Mouse (Mus musculus): ENCODE measurements at regions not wholly inside any gene's neighbourhood (a gene's known extent, or its start where the extent isn't known, plus 50 kb on each side); places are given as distances from the start of the nearest gene placed in this dataset.

DNA sequence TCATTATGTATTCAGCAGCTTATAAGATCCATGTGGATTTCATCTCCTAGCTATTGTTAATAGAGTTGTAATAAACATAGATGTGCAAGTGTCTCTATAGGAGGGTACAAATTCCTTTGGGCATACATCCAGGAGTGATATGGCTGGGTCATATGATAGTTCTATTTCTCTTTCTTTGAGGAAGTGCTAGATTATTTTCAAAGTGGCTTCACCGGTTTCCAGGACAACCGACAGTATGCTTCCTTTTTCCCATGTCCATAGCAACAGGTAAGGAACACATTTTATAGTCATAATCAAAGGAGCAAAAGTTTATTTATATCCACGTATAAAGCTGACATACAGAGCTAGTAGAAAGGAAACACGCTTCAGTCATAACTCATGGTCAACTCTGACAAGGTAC, 710.2 kb upstream of the Tenm4 start:
- DNase-seq = no peak

DNA sequence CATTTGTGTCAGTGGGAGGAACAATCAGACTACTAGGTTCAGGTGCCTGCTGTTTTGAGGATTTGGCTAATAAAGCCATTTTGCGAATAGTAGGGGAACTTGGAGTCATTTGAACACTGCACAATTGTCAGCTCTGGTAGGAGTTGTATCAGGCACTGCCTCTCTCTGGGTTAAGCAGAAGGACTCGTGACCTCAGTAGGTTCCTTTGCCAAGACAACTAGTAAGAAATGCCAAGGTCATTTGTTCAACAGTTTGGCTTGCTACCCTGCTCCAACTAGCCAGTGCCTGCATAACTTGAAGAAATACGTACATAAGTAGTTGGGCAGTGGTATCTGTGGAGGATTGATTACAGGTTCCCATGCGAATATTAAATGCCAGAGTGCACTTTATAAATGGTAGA, 705.5 kb upstream of the Tenm4 start:
- DNase-seq = peak; percentile 39 to 47

DNA sequence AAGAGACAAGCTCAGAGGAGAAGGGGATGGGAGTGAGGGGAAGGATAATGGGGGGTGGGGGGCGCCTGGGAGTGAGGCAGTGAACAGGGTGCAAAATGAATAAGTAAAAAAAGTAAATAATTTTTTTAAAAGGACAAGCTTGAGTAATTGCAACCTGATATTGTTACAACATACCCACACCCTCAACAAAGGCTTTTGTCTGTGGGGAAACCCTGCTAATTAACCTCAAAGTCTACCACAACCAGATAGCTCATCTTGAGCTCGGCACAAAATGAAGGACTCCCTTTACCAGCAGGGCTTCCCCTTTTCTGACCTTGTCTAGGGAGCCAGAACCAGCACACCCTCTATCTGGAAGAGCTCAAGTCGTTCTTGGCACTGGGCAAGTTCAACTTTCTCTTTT, 704.0 kb upstream of the Tenm4 start:
- no peak for DNase-seq

DNA sequence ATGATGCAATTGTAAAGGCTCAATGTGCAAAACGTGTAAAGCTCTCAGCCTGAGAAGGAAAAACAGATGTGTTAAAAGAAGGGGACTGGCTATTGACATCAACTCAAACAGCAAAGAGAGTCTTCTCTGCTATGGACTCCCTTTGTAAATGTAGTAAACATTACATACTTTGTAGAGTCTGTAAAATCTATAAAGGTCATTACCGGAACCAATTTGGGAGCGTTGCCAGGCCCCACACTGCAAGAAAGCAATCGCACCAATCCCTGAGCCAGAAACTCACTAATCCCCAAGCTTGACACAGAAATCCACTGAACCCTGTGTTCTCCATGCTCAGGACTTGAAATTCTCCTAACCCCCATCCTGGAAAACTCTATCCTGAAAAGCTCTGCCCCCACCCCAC, 697.2 kb upstream of the Tenm4 start:
- no peak for DNase-seq

DNA sequence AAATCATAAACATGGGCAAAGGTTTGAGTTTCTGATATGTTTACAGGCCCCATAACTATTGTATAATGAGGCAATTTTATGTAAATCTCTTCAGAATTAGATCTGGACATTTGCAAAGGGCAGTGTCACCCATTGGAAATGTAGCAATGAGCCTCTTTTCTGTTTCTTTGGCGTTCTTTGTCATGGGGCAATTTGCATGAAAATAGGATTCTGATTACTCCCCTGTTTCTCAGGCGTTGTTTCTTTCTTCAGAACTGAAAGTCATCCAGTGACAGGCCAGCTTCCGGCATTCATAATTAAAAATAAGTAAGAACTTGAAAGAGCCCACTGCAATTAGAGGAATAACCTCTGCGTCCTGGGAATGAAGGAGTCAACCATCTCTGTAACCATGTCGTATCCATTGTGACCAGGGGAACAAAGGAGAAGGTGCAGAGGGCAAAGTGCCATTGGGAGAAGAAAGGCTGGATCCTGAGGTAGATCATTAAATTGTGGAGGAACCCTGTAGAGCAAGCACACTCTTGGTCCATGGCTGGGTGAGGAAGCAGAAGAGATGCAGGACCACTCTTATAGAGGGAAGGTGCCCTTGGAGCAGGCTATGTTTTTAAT, 690.8 kb upstream of the Tenm4 start:
- no peak for DNase-seq

DNA sequence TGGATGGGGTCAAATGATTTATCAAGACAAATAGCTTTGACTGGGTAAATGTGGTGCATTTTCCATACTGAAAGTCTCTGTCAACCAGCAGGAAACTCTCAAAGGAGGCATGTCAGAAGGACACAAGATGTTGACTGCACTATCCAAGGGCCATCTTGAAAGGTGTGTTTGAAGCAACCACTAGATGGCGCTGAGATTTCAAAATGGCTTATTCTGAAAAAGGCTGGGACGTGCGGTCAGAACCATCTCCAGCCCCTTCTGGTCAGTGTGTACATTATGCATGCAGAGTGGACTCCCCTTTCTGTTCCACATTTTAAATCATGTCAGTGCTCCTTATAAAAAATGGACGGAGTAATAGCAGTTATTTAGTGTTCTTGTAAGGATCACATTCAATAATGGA, 681.4 kb upstream of the Tenm4 start:
- peak; percentile 19 to 24 for DNase-seq

DNA sequence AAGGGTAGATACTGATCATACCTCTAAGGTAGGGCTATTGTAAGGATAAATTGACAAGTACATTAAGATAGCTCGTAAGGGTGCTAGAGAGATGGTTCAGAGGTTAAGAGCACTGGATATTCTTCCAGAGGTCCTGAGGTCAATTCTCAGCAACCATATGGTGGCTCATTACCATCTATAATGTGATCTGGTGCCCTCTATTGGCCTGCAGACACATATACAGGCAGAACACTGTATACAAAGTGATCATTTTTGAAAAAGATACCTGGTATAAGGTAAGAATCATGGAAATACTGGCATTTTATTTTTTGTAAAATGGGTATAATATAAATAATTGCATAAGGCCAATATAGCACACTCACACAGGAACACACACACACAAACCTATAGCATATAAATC, 676.3 kb upstream of the Tenm4 start:
- DNase-seq = no peak

DNA sequence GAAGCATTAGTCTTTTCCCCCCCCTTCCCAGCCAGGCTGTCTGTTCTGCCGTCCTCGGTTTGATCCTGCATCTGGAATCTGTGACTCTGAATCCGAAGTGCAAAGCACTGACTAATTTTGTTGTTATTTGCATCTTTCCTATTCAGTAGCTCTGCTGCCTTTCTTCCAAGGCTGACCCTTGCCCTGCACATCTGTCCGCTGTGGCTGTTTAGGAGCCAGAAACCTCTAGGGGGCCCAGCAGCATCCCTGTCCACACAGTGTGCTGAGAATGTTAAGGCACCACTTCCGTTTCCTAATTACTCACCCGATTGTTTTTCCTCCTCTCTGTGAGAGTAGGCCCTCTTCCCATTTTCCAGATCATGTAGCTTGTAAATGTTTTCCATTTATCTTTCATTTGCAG, 668.1 kb upstream of the Tenm4 start:
- DNase-seq = no peak

DNA sequence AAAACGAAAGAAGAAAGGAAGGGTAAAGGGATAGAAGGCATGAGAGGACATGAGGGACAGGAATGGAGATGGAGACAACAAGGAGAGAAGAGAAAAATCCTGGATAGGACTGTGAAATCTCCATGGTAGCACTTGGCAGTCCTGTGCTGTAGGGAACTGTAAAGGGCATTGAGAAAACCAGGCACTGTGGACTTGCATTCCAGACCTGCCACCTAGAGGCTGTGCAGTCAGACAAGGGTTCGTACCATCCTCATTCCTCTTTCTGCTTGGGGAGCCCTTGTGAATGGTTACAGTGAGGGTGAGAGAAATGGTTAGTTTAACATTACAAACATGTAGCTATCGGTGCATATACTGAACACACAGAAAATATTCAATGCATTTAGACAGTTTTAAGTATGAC, 623.8 kb upstream of the Tenm4 start:
- DNase-seq = no peak

DNA sequence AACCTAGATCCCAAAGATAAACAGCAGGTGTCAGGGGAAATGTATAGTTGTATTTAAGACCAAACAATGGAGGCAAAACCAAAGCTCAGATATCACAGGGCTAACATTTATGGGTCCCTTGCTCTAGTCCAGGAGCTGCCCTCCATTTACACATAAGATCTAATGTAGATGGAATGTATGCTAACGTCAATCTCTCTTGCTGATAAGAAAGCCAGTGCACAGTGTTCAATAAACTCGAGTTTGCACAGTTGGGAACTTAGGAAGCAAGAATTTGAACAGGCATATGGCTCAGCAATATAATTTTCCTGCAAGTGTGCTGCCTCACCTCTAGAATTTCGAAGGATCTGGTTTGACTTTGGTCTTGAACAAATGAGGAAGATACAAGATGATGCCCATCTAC, 620.9 kb upstream of the Tenm4 start:
- DNase-seq = no peak

DNA sequence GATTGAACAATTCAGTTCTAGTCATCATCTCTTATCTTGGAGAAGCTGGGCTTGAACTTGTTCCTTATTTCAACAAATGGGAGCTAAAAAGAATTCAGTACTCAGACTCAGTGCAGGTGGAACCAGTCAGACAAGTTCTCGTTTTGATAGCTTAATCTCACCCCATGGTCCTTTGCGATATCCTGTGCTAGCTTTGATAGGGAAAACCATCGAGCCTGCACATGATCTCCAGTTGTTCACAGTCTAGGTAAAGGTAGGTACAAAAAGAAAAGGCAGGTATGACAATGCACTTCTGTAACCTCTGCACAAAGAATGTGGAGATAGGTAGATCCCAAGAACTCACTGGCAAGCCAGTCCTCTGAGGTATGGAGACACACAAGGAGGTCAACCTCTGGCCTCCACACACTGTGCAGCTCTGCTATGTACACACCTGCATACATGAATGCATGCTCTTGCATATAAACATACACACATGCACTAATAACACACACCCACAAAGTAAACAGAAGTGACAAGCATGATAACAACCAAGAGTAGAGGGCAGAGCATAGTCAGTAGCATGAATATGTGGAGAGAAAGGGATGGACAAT, 619.2 kb upstream of the Tenm4 start:
- DNase-seq = no peak

DNA sequence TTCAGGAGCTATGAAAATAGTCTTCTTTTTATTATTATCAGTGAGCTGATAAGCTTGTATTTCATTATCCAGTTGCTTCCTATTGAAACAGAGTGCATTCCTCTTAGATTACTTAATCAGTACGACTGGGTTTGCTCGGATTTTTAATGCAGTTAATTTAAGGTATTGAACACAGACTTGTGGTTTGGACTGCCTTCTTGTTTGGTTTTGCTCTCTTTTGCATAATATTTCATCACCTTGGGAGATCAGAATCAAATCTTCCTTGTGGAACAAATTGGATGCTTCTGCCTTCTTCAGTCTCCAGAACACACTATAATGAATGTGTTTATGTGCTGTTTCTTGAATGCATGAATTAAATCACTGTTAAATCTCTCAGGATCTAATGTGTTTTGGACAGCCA, 612.5 kb upstream of the Tenm4 start:
- DNase-seq = no peak

DNA sequence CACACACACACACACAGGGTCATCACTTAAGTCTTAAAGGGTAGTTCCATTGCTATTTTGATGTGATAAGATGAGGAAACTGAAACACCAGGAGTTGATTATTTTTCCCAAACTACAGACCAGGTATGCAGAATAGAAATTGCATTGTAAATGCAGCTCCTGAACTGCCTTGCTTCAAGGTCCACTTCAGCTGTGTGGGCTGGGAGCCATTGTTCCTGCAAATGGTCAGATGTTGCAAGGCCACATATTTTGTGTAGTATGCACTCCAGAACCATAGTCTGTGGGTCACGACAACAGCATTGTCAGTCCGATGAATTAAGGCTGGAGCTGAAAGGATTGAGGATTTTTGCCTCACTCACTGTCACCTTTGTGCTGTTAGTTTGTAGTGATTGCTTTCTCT, 592.4 kb upstream of the Tenm4 start:
- no peak for DNase-seq

DNA sequence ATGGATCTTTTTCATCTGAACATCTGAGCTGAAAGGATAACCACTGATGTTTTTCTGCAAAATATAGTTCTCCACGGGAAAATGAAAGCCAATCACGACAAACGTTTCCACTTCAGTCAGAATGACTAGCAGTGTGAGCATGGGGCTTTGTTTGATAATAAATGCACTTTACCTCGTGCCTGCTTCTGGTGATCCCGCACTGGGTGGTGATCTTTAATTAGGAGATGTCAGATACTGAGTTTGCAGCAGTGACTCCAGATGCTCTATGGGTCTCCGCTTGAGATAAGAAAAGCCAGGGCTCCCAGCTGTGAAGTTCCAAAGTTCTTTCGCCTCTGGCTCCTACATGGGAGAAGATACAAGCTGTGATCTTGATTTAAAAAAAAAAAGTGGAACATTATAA, 589.7 kb upstream of the Tenm4 start:
- no peak for DNase-seq

DNA sequence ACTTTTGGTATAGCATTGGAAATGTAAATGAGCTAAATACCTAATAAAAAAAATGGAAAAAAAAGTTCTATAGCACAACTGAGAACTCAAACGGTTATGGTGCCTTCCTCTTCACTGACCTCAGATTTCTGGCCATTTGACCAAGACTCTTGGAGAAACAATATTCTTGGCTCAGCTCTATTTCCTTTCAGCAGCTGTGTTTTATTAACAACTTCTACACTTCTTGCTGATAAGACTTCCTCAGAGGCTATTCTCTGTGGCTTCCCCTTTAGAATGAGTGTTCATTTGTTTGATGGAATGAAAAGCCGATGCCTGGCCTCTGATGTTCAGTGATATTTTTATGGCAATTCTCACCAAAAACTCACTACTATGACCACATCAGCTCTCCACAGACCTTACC, 572.7 kb upstream of the Tenm4 start:
- DNase-seq = no peak

DNA sequence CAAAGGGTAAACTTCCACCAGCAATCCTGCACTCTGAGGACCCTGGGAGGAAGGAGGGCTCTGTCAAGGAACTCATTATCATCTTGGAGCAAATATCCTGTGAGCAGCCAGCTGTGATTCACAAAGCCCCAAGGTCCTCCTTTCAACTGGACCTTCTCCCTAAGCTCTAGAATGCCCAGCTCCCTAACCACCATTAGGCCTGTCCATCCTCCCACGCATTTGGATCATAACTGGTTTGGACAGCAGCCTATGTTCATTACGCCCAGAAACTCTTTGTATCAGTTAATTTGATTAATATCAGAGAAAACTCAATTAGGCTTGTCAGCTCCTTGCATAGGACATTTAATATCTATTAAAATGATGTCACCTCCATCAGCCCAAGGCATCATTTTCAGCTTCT, 557.3 kb upstream of the Tenm4 start:
- no peak for DNase-seq

DNA sequence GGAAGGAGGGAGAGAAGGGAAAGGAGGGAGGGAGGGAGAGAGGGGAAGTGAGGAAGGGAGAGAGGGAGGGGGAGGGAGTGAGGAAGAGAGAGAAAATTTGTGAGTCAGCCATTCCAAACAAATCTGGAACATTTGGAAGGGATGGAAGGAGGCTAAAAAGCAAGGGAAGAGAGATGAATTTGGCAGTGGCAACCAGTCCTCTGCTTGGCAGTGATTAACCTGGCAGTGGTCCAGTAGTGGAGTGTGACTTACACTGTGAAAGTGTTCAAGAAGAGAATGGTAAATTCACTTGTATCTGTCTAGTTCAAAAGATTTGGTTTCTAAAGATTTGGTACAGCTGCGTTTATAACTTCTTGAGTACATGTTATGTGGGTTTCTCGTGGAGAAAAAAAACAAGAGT, 553.7 kb upstream of the Tenm4 start:
- peak; percentile 13 to 20 for DNase-seq

DNA sequence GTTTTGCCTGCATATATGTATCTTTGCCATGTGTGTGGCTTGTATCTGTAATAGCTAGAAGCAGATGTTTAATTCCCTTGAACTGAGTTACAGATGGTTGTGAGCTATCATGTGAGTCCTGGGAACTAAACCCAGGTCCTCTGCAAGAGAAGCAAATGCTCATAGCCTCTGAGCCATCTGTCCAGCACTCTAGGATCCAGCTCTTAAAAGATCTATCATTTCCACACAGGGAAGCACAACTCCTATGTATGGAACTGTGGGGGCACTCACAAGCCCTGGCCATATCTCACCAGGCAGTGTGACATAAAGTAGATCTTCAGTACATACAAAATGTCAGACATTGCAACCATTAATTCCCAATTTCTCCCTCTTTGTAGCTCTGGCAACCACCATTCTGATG, 552.9 kb upstream of the Tenm4 start:
- no peak for DNase-seq

DNA sequence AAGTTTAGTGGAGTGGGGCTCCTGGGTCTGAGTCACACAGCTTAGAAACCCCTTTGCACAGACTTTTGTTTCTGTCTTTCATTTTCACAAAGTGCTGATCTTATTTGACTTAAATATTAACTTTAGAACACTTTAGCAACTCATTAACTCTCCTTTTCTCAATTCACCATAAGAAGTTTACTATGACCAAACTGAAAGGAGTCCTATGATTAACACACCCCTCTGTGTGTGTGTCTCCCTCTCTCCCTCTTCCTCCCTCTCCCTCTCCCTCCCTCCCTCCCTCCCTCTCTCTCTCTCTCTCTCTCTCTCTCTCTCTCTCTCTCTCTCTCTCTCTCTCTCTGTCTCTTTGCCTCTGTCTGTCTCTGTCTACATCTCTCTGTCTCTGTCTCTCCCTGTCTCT, 551.0 kb upstream of the Tenm4 start:
- DNase-seq = no peak

DNA sequence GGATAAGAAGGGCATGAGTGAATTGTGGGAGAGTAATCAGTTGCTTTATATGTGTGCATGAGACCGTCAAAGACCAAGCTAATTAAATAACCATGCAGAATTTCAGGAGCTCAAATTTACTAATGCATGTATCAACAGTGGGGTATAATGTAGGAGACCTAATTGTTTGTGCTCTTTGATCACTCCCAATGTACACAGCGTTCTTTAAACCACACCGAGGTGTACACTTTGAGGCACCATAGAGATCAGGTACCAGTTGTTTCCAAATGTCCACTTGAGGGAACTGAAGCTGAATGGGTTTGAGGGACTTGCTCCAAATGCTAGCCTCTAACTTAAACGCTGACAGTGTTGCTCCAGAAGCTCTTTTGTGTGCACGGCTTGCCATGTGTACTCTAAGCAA, 530.4 kb upstream of the Tenm4 start:
- no peak for DNase-seq

DNA sequence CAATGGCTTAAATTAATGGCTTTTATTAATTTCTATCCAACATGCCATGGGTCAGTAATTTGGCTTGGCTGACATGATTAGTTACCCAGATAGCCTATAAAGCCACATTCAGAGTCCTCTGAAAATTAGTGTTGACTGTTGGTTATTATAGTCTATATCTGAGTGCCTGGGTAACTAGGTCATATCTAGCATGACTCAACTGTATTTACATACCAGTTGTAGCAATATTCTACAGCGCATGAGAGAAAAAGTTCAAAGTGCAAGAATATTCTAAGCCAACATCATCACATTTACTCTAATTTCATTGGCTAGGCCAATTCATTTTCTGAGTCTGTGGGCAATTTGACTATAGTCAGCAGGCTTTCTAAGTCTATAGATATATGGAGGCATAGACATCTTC, 496.7 kb upstream of the Tenm4 start:
- DNase-seq = no peak

DNA sequence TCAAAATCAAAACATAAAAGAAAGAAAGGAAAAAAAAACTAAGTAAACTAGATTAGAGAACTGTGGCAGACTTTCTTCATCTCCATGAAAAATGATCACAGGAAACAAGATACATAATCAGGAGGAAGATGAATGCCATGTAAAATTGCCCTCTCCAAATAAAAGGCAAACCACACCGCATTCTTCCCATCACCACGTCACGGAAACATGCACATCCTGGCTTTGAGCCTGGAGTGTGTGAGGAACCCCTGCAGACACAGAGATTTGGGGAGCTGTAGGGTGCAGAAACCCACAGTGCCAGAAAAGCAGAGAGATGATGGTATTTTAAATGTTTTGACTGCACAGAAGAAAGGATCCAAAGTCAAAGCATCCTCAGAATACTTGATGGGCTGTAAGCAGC, 488.5 kb upstream of the Tenm4 start:
- no peak for DNase-seq

DNA sequence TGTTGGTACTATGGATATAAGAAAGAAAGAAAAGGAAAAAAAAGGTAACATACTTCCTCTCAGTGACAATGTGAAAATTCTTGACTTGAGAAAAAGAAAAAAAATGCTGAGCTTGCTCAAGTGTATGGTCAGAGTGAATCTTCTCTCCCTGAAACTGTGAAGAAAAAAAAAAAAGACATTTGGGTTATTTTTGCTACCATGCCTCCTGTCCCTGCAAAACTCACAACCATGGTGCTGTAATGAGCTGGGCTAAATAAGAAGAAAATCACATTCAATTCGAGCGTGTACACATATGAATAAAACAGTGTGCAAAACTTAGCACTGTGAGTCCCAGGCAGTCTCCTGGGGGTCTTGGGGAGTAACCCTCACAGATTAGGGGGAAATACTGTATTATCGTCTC, 483.3 kb upstream of the Tenm4 start:
- no peak for DNase-seq

DNA sequence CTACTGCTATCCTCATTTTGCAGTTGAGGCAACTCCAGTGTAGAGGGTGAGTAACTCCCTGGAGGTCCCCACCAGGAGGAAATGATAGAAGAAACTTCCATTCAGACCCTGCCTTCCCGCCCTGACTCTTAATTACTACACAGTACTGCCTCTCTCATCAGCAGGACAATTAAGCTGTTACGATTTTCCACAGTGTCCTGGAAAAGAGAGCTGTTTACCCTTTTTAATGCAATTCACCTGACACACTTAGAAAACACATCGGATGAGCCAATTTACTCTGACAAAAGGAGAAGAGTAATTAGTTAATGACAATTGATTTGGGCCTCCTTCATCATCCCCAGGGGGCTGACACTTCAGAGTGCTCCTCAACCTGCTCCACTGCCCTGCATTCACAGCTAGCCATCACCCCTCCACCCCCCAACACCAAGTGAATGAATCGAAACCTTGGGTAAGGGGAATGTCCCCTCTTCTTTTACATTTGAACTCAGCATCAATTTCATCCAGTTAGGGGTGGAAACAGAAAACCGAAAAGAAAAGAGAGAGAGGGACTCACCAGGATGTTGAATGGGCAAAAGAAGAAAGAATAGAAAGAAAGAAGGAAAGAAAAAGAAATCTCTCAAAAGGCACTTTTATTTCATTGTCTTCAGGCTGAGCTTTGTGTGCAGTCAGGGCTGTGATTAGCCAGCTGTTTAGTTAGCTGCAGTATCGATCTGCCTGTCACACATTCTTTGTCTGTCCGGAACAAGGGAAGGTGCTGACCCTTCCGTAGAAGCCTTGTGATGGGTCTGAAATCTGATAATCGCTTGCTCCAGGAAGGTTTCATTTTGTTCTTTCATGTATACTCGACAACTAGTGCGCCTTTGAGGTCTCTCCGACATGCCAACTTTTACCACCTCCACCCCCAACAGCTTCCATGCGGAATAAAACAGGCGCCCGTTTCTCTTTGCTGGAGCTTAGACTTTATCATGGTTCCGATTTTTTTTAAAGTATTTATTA, 482.6 kb upstream of the Tenm4 start:
- no peak for DNase-seq

All from adrenal gland, postnatal 36 days (tissue).